ENCODE assay signal across 13 mouse cellular contexts in the genomic region with DNA sequence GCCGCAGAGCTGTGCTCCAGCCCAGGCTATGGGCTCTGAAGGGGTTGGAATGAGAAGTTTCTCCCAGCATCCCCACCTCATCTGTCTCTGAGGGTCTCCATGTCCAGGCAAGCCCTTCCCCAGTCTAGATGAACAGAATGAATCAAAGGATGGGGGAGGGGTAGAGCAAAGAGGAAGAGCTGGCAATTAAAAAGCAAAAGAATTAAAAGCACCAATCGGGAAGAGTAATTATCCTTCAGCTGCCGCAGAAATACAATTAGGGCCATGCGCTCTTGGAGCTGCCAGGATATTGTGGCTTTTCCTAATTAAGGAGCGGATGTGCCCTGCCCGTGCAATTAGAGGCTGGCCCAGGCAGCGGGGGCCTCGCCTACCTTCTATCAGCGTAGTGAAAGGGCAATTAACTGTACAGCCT. TPM values are rescaled to one million over a fixed set of nuclear protein-coding genes. Genes with fewer than 3 reads are reported as not detected.
DNase-seq lines count a peak whose midpoint lies in the region; ATAC-seq lines count a peak whose summit lies in the region.
"Had no signal": no experiment of that assay in that cellular context is flagged by ENCODE, and none has a peak within 500 bp of the region (broad histone marks: within the 10 kb centered on the region; RNA-seq: fewer than 3 reads in every experiment).

No protein-coding gene starts in this region.

- H3K4me1 ChIP-seq in embryonic facial prominence, embryonic 11.5 days (ENCODE audit: control insufficient read depth, insufficient read depth, low read length), result peaks cover 4% of the 10 kb centered on the region; the same call in 1 of the 2 replicates
- peaks cover 7% of the 10 kb centered on the region; the same call in 1 of the 2 replicates for H3K4me1 ChIP-seq in hindbrain, embryonic 11.5 days (replicated peaks; ENCODE audit: control insufficient read depth, insufficient read depth, low read length)
- H3K4me1 ChIP-seq in midbrain, embryonic 13.5 days (replicated peaks), result peaks cover 55% of the 10 kb centered on the region
- H3K4me1 ChIP-seq: liver, embryonic 12.5 days had no signal

- H3K4me3 ChIP-seq in embryonic facial prominence, embryonic 11.5 days (ENCODE audit: low read depth, low read length), result no peak overlapping the region
- H3K4me3 ChIP-seq in hindbrain, embryonic 11.5 days (ENCODE audit: low read depth, low read length), result no peak overlapping the region
- H3K4me3 ChIP-seq in midbrain, embryonic 13.5 days (replicated peaks), result peak overlapping the region; percentile 20
- H3K4me3 ChIP-seq: liver, embryonic 12.5 days had no signal

- no peaks in the 10 kb centered on the region for H3K9me3 ChIP-seq in embryonic facial prominence, embryonic 11.5 days (replicated peaks; ENCODE audit: control insufficient read depth, low read length)
- H3K9me3 ChIP-seq in hindbrain, embryonic 11.5 days (ENCODE audit: control insufficient read depth, low read length), result no peaks in the 10 kb centered on the region
- H3K9me3 ChIP-seq in midbrain, embryonic 13.5 days, result no peaks in the 10 kb centered on the region
- H3K9me3 ChIP-seq: liver, embryonic 12.5 days had no signal

- no peak overlapping the region for H3K9ac ChIP-seq in embryonic facial prominence, embryonic 11.5 days (replicated peaks; ENCODE audit: low read length)
- peak overlapping the region; percentile 35; the same call in 1 of the 2 replicates for H3K9ac ChIP-seq in hindbrain, embryonic 11.5 days (ENCODE audit: low read depth, low read length)
- peak overlapping the region; percentile 42 for H3K9ac ChIP-seq in midbrain, embryonic 13.5 days (replicated peaks)
- H3K9ac ChIP-seq: liver, embryonic 12.5 days had no signal

- peak; percentile 88 for DNase-seq in MN1 (ENCODE audit: low spot score)
- peak; percentile 28 for DNase-seq in embryonic facial prominence, embryonic 11.5 days (ENCODE audit: low spot score)
- DNase-seq in hindbrain, embryonic 11.5 days (ENCODE audit: low spot score), result peak; percentile 19
- no peak for DNase-seq in left cerebral cortex, postnatal 25 days (ENCODE audit: low spot score in 2 of 2)
- DNase-seq in thymus, postnatal 0 days (ENCODE audit: low spot score), result no peak
- DNase-seq in thymus, adult 18-20 months, result no peak
- DNase-seq in left cerebral cortex, adult 11 months (ENCODE audit: low spot score), result no peak
- DNase-seq: adrenal gland, postnatal 25 days; cerebellum, adult 2 months; heart, postnatal 14 days; kidney, adult 9 months had no signal

- no peak overlapping the region for H3K27ac ChIP-seq in embryonic facial prominence, embryonic 11.5 days (replicated peaks; ENCODE audit: low read depth, low read length)
- H3K27ac ChIP-seq in hindbrain, embryonic 11.5 days (ENCODE audit: low read depth, low read length), result peak overlapping the region; percentile 64
- H3K27ac ChIP-seq in midbrain, embryonic 13.5 days, result peak overlapping the region; percentile 87
- H3K27ac ChIP-seq: liver, embryonic 12.5 days had no signal

- ATAC-seq in embryonic facial prominence, embryonic 11.5 days (replicated peaks; ENCODE audit: insufficient number of reproducible peaks, low FRiP score, low TSS enrichment, low read depth), result no peak
- ATAC-seq in hindbrain, embryonic 11.5 days (ENCODE audit: low FRiP score), result peak; percentile 34
- ATAC-seq in midbrain, embryonic 13.5 days, result peak; percentile 24
- ATAC-seq: liver, embryonic 12.5 days had no signal

- H3K27me3 ChIP-seq in embryonic facial prominence, embryonic 11.5 days (ENCODE audit: control insufficient read depth, insufficient read depth, low read length), result peaks cover 16% of the 10 kb centered on the region
- H3K27me3 ChIP-seq in hindbrain, embryonic 11.5 days (ENCODE audit: control insufficient read depth, insufficient read depth, low read length), result peaks cover 9% of the 10 kb centered on the region; the same call in 1 of the 2 replicates
- H3K27me3 ChIP-seq in midbrain, embryonic 13.5 days, result peaks cover 9% of the 10 kb centered on the region; the same call in 1 of the 2 replicates

- no peaks in the 10 kb centered on the region for H3K36me3 ChIP-seq in embryonic facial prominence, embryonic 11.5 days (replicated peaks; ENCODE audit: control insufficient read depth, insufficient read depth, low read depth, low read length)
- no peaks in the 10 kb centered on the region for H3K36me3 ChIP-seq in hindbrain, embryonic 11.5 days (ENCODE audit: control insufficient read depth, insufficient read depth, low read length)
- peaks cover 2% of the 10 kb centered on the region; the same call in 1 of the 2 replicates for H3K36me3 ChIP-seq in midbrain, embryonic 13.5 days
- H3K36me3 ChIP-seq: liver, embryonic 12.5 days had no signal

- H3K4me2 ChIP-seq in embryonic facial prominence, embryonic 11.5 days (ENCODE audit: low read depth, low read length), result no peak overlapping the region
- H3K4me2 ChIP-seq in hindbrain, embryonic 11.5 days (replicated peaks; ENCODE audit: low read depth, low read length), result peak overlapping the region; percentile 12; the same call in 1 of the 2 replicates
- peak overlapping the region; percentile 77 for H3K4me2 ChIP-seq in midbrain, embryonic 13.5 days (replicated peaks)
- H3K4me2 ChIP-seq: liver, embryonic 12.5 days had no signal

- WGBS in embryonic facial prominence, embryonic 11.5 days, result 31% methylated on average over 9 of the region's 9 CpGs
- WGBS in hindbrain, embryonic 11.5 days, result 51% methylated on average over 9 of the region's 9 CpGs
- 44% methylated on average over 9 of the region's 9 CpGs for WGBS in midbrain, embryonic 13.5 days

- intact Hi-C loops in left cerebral cortex, postnatal 25 days (cut with DNase I), result loop anchor here (10.0 kb wide), 1 partner anchor 303 kb away; no protein-coding TSS in a partner anchor

RNA-seq across cellular contexts. Expression of a gene that starts 8.2 kb away (rescaled TPM):
- 38.1 and 38.8 TPM in 2 replicates for polyA plus RNA-seq in embryonic facial prominence, embryonic 11.5 days (2014; fragmentation: Nextera tagmentation; extraction: Ambion mirVana)
- 37.4 and 43.7 TPM in 2 replicates for polyA plus RNA-seq in hindbrain, embryonic 11.5 days (2014; fragmentation: Nextera tagmentation; extraction: Ambion mirVana)
- polyA plus RNA-seq in midbrain, embryonic 13.5 days (2015; fragmentation: Nextera tagmentation; extraction: Ambion mirVana), result 47.0 and 49.9 TPM in 2 replicates
- total RNA-seq in left cerebral cortex, postnatal 25 days (2021), result 10 to 100 TPM; 20.3 to 21.5 TPM
- polyA plus RNA-seq in thymus, postnatal 0 days (2015; fragmentation: Nextera tagmentation; extraction: Ambion mirVana), result 45.4 and 45.7 TPM in 2 replicates

RNA-seq across cellular contexts. Expression of a gene that starts 25.8 kb away (rescaled TPM):
- polyA plus RNA-seq in embryonic facial prominence, embryonic 11.5 days (2014; fragmentation: Nextera tagmentation; extraction: Ambion mirVana), result 0.61 TPM in 1 of 2 replicates, not detected in the other
- 0.14 and 0.56 TPM in 2 replicates for polyA plus RNA-seq in hindbrain, embryonic 11.5 days (2014; fragmentation: Nextera tagmentation; extraction: Ambion mirVana)
- 0.21 and 0.40 TPM in 2 replicates for polyA plus RNA-seq in midbrain, embryonic 13.5 days (2015; fragmentation: Nextera tagmentation; extraction: Ambion mirVana)
- total RNA-seq in left cerebral cortex, postnatal 25 days (2021), result 1 to 10 TPM in 1 of 2 experiments, under 1 TPM in 1; 0.44 to 1.4 TPM
- polyA plus RNA-seq in thymus, postnatal 0 days (2015; fragmentation: Nextera tagmentation; extraction: Ambion mirVana), result 136 and 152 TPM in 2 replicates

RNA-seq across cellular contexts. Expression of a gene that starts 40.4 kb away (rescaled TPM):
- 24.5 and 26.8 TPM in 2 replicates for polyA plus RNA-seq in embryonic facial prominence, embryonic 11.5 days (2014; fragmentation: Nextera tagmentation; extraction: Ambion mirVana)
- 17.8 and 21.3 TPM in 2 replicates for polyA plus RNA-seq in hindbrain, embryonic 11.5 days (2014; fragmentation: Nextera tagmentation; extraction: Ambion mirVana)
- 17.7 and 18.1 TPM in 2 replicates for polyA plus RNA-seq in midbrain, embryonic 13.5 days (2015; fragmentation: Nextera tagmentation; extraction: Ambion mirVana)
- 1 to 10 TPM; 5.4 to 5.9 TPM for total RNA-seq in left cerebral cortex, postnatal 25 days (2021)
- polyA plus RNA-seq in thymus, postnatal 0 days (2015; fragmentation: Nextera tagmentation; extraction: Ambion mirVana), result 21.4 and 22.5 TPM in 2 replicates

Comparison
In these comparisons a context has a peak if more than half of its experiments do, and no peak if none do; other contexts are left out.
1. DNase-seq: peak in MN1 (single experiment), embryonic facial prominence, embryonic 11.5 days (single experiment) and hindbrain, embryonic 11.5 days (single experiment); none in left cerebral cortex, postnatal 25 days (0 of 2), thymus, postnatal 0 days (single experiment), thymus, adult 18-20 months (0 of 2) and left cerebral cortex, adult 11 months (single experiment).
2. RNA of a gene that starts 25.8 kb away (polyA plus RNA-seq): 136 to 152 TPM in thymus, postnatal 0 days; 0.14 to 0.56 TPM in hindbrain, embryonic 11.5 days, 0.21 to 0.40 TPM in midbrain, embryonic 13.5 days and 0.61 TPM in embryonic facial prominence, embryonic 11.5 days; every median in the first group is over 10 times any median in the second.